Mouse (Mus musculus) ZHBTc4 (cell line): ENCODE data around the gene Sik1.

Experiments
- DNase-seq: peaks from one replicate; pipeline ENCODE4 v3.0.0-alpha.2; 2011; ENCODE audit warnings: low read depth, low spot score

Gene Sik1

GRCm38 (mm10) chr17:31875326-31875930 is 19.8 kb upstream of the Sik1 start:
- DNase-seq: no peak

- no peak for DNase-seq
Observed at GRCm38 (mm10) chr17:31874691-31875090, 19.1 kb upstream of the Sik1 start.

DNA sequence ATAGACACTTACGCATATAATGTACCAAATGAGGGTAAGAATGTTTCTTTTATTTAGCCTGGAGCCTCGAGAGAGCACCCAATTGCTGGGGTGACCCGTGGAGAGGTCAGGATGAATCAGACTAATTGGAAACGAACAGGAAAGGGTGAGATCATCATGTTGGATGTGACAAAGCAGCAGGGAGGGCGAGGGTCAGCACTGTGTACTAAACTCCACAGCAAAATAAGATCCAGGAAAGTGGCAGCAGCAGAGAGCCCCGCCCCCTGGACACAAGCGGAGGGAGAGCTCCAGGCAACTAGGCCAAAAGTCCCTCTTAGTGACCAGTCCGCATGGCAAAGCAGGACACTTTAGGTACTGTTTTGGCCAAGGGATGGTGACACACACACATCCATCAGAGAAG is 18.4 kb upstream of the Sik1 start:
- no peak for DNase-seq

GRCm38 (mm10) chr17:31873185-31873870 is 17.7 kb upstream of the Sik1 start:
- no peak for DNase-seq

DNA sequence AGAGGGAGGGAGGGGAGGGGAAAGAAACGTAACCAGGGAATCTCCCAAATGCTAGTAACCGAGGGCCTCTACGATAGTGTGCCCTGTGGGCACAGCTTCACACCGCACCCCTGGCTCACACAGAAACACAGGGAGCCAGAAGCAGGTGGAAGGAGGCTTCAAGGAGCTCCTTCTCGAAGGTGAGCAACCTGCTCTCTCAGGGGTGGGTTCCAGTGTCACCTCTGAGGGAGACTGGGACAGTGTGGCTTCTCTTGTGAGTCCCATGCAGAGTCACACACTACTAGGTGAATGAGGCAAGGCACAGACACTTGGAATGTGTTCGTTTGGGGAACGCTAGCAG is 17.2 kb upstream of the Sik1 start:
- no peak for DNase-seq

GRCm38 (mm10) chr17:31871968-31872825 is 16.6 kb upstream of the Sik1 start:
- no peak for DNase-seq

DNA sequence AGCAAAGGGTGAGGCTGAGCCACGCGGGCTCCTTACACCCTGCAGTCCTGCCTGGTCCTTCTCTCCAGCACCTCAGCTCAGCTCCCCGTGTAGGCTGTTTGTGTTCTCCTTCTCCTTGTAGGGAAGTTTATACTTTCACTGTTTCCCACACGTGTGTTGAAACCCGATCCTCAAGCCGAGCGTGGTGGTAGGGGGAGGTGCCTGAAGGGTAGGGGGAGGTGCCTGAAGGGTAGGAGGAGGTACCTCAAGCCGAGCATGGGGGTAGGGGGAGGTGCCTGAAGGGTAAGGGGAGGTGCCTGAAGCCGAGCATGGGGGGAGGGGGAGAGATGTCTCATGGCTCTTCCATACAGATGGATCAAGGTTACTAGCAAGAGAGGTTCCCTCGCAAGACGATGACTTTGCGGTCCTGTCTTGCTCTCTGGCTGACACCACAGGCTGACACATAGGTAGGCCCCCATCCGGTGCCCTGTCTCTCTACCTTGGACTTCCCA is 15.4 kb upstream of the Sik1 start:
- DNase-seq: peak; percentile 94

- DNase-seq: no peak
Observed at GRCm38 (mm10) chr17:31870446-31870845, 14.8 kb upstream of the Sik1 start.

- no peak for DNase-seq
Observed at GRCm38 (mm10) chr17:31868076-31868475, 12.5 kb upstream of the Sik1 start.

DNA sequence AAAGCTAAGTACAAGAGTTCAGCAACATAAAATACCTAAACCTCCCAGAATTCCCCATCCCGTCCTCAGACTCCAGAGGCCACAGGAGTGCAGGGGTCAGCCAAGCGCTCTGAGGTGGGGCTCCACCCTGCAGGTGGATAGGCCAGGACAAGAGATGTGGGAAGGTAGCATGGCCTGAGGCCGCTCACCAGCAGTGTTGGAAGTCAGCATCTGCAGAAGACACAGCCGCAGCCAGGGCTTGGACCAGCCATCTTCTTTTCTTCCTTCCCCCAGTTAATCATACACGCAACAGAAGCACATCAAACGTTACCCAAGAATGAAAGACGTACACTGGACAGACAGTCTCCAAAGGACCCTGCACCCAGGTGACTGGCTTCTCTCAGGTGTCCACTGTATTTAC is 11.5 kb upstream of the Sik1 start:
- DNase-seq: no peak

DNA sequence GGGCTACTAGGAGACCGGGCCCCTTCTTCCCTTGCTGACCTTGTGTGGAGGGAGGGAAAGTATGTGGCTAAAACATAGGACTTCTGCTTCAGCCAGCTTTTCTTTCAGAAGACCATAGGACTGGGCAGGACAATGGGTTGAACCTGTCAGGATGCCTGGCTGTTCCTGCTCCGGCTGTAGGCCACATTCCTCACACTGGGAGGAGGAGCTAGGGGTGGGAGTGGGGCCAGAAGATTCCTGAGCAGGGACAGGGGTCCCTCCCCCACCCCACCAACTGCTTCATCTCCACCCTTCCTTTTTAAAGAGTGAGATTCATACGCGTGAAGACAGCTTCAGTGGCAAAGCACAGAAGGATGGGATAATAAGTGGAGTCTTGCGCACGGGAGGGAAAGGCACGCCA is 10.0 kb upstream of the Sik1 start:
- peak; percentile 69 for DNase-seq

GRCm38 (mm10) chr17:31864666-31865450 is 9.3 kb upstream of the Sik1 start:
- DNase-seq: no peak

GRCm38 (mm10) chr17:31863151-31863815 is 7.7 kb upstream of the Sik1 start:
- no peak for DNase-seq

DNA sequence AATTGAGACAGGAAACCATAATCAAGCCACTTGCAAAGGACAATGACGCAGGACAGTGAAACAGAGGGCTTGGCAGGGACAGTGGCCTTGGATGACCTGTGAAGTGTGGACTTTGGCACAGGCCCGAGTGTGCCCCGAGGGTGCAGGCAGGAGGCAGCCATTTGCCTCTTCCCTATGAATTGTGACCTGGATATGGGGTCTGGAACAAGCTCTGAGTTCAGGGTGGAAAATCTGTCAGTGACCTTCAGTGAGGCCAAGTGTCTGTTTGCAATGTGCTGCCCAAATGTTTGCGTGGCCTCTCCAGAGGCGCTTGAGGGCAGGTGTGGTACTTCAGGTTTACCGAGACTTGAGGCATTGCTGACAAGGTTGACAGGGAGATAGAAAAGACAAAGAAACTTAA is 6.5 kb upstream of the Sik1 start:
- DNase-seq: no peak

GRCm38 (mm10) chr17:31861661-31862060 is 6.1 kb upstream of the Sik1 start:
- DNase-seq: no peak

DNA sequence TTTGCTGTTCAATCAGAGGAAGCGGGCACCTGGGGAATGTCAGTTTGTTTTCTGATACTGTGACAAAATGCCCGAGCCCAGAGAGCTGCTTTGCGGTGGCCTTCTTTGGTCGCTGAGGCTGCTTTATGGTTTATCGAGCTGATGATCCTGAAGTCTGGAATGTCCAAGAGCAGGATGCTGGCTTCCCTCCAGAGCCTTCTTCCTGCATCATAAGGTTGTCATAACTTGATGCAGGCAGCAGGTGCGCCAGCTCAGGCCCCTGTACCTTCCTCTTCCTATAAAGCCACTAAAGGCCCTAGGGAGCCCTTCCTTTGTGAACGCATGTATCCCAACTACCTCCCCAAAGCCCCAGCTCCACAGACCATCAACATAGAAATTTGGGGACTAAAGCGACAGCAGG is 5.3 kb upstream of the Sik1 start:
- DNase-seq: no peak

DNA sequence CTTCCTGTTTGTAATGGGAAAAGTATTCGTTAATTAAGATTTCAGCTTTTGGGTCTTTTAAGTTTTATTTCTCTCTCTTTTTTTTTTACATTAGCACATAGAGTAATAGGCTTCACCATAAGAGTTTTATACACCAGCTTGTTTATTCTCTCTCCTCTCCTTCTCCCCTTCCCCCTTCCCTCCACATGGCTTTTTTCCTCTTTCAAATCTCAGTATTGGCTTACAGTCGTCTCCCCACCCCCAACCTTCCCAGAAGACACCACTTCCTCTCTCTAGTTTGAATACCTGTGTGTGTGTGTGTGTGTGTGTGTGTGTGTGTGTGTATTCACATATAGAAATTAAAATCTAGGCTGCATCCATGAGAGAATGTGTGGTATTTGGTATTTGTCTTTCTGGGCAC is 3.8 kb upstream of the Sik1 start:
- no peak for DNase-seq

DNA sequence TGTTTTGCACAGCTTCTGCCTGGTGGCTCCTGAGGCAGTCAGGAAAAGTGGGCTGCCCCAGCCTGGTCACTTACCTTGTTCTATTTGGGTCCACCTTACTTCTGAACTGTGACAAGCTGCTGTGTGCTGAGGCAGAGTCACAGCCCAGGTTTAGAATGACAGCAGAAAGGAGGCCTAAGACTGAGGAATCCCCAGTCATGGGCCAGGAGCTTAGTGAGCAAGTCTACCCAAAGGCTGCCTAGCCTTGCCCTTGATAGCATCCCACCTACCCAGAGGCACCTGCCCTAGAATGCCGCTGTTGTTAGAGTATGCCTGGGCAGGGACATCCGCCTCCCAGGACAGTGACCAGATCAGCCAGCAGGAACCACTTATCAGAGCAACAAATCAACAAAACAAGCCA is 3.2 kb upstream of the Sik1 start:
- no peak for DNase-seq

- DNase-seq: no peak
Observed at GRCm38 (mm10) chr17:31857903-31858426, 2.4 kb upstream of the Sik1 start.

DNA sequence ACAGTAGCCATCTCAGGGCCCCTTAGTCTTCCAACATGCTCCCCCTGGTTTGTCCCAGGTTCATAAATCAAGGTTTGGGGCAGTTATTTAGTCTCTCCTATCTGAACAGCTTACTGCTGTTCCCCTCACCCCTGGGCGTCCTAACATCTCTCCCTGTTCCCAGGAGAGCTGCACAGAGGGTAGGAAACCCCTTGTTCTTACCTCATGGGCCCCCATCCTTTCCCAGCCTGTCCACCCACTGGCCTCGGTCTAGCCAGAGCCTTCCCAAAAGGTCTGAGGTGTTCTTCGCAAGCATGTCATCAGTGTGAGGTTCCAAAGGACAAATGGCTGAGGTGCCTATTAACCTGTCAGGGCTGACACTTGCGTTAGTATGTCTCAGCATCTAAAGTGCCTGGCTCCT is 1.6 kb upstream of the Sik1 start:
- no peak for DNase-seq

- no peak for DNase-seq
Observed at GRCm38 (mm10) chr17:31856519-31857160, 1.0 kb upstream of the Sik1 start.
